Comparison of ENCODE assay signal across 15 mouse cellular contexts in the genomic region with DNA sequence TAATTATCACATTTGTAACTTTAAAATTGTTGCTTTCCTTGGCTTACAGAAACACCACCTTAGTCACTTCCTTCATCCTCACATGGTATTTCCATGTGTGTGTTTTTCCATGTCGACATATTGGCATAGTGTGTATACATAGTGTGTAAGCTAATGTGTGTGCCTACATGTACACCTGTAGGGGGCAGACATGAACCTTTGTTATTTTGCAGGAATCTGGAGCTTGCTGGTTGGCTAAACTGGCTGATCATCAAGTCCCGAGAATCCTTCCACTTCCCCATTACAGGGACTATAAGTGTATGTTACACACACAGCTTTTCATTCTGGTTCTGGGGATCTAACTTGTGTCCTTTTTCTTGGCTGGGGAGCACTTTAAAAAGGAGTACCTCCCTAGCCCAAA. TPM values are rescaled to one million over a fixed set of nuclear protein-coding genes. Genes with fewer than 3 reads are reported as not detected.
DNase-seq lines count a peak whose midpoint lies in the region; ATAC-seq and TF ChIP-seq lines count a peak whose summit lies in the region.
"Had no signal": no experiment of that assay in that cellular context is flagged by ENCODE, and none has a peak within 500 bp of the region (broad histone marks: within the 10 kb centered on the region; RNA-seq: fewer than 3 reads in every experiment).

No protein-coding gene starts in this region.

- peak; percentile 57 for TF ChIP-seq CTCF in heart, adult 2 months (IDR thresholded peaks at IDR 0.05)
- TF ChIP-seq CTCF in liver, embryonic 14.5 days (IDR thresholded peaks at IDR 0.05; ENCODE audit: low read depth), result peak; percentile 27; the same call in 1 of the 2 replicates

- no peak for TF ChIP-seq POLR2A in heart, adult 2 months (IDR thresholded peaks at IDR 0.05; ENCODE audit: insufficient read depth, low read depth, low read length)

- H3K36me3 ChIP-seq in heart, adult 2 months (ENCODE audit: control insufficient read depth, insufficient read depth, low read length), result no peaks in the 10 kb centered on the region
- no peaks in the 10 kb centered on the region for H3K36me3 ChIP-seq in liver, embryonic 14.5 days (replicated peaks; ENCODE audit: control insufficient read depth, insufficient read depth, low read depth)
- H3K36me3 ChIP-seq: embryonic facial prominence, embryonic 12.5 days; limb, embryonic 13.5 days had no signal

- H3K4me2 ChIP-seq in liver, embryonic 14.5 days (ENCODE audit: low read depth), result no peak overlapping the region
- H3K4me2 ChIP-seq: embryonic facial prominence, embryonic 12.5 days; heart, embryonic 11.5 days had no signal

- no peaks in the 10 kb centered on the region; the same call in 1 of the 2 replicates for H3K4me1 ChIP-seq in heart, adult 2 months (ENCODE audit: control insufficient read depth, insufficient read depth, low read length)
- no peaks in the 10 kb centered on the region for H3K4me1 ChIP-seq in liver, embryonic 14.5 days (replicated peaks; ENCODE audit: control insufficient read depth in 2 of 2, insufficient read depth in 2 of 2, low read length in 1 of 2)
- H3K4me1 ChIP-seq: embryonic facial prominence, embryonic 12.5 days had no signal

- WGBS in heart, adult 2 months, result 52% methylated on average over 2 of the region's 2 CpGs
- WGBS in liver, embryonic 14.5 days (ENCODE audit: insufficient replicate concordance), result 50% methylated on average over 2 of the region's 2 CpGs

- no peak for TF ChIP-seq EP300 in heart, adult 2 months (IDR thresholded peaks at IDR 0.05; ENCODE audit: insufficient read depth, low read depth, low read length)
- no peak for TF ChIP-seq EP300 in liver, embryonic 14.5 days (IDR thresholded peaks at IDR 0.05; ENCODE audit: low read depth)

- DNase-seq in heart, adult 2 months, result no peak
- DNase-seq in heart, postnatal 25 days (ENCODE audit: low spot score), result no peak
- no peak for DNase-seq in liver, embryonic 14.5 days (ENCODE audit: low read depth in 3 of 3, low spot score in 3 of 3)
- DNase-seq in liver (no peak), NIH3T3 (ENCODE audit: low read depth) (peak; percentile 35)
- no peak for DNase-seq in testis, postnatal 10 days (ENCODE audit: low spot score)
- no peak for DNase-seq in c-Kit-positive CD71-positive TER-119-positive erythroid progenitor cells, embryonic 14.5 days (ENCODE audit: low spot score)
- DNase-seq: adrenal gland, adult 8-10 months; heart, postnatal 4 days; thymus, postnatal 14 days had no signal

- H3K27ac ChIP-seq in heart, adult 2 months, result no peak overlapping the region
- H3K27ac ChIP-seq in liver, embryonic 14.5 days, result no peak overlapping the region
- H3K27ac ChIP-seq: embryonic facial prominence, embryonic 12.5 days; limb, embryonic 13.5 days; macrophage had no signal

- intact Hi-C loops in heart, adult 2 months (cut with DNase I), result no loop called here
- intact Hi-C loops in heart, postnatal 25 days (cut with DNase I), result loop anchor here (5.0 kb wide), 2 partner anchors 66 to 81 kb away; no protein-coding TSS in a partner anchor

- H3K27me3 ChIP-seq in heart, adult 2 months (ENCODE audit: control insufficient read depth, insufficient read depth, low read length), result no peaks in the 10 kb centered on the region
- no peaks in the 10 kb centered on the region for H3K27me3 ChIP-seq in liver, embryonic 14.5 days (ENCODE audit: control insufficient read depth, insufficient read depth, low read length)
- H3K27me3 ChIP-seq: embryonic facial prominence, embryonic 12.5 days; limb, embryonic 13.5 days had no signal

- no peaks in the 10 kb centered on the region for H3K9me3 ChIP-seq in liver, embryonic 14.5 days (ENCODE audit: control insufficient read depth, low read length)
- H3K9me3 ChIP-seq: embryonic facial prominence, embryonic 12.5 days; limb, embryonic 13.5 days had no signal

- H3K4me3 ChIP-seq in heart, adult 2 months, result no peak overlapping the region
- H3K4me3 ChIP-seq in liver, embryonic 14.5 days (ENCODE audit: insufficient read depth in 1 of 2, low read depth in 2 of 2, low read length in 2 of 2), result no peak overlapping the region
- H3K4me3 ChIP-seq: embryonic facial prominence, embryonic 12.5 days; limb, embryonic 13.5 days had no signal

- no peak for ATAC-seq in liver, embryonic 14.5 days (ENCODE audit: insufficient read depth)
- peak; percentile 64 for ATAC-seq in monocyte, adult 5-6 weeks (replicated peaks; ENCODE audit: insufficient number of reproducible peaks, low FRiP score, low TSS enrichment, poor library complexity, severe bottlenecking)

- no peaks in the 10 kb centered on the region for H3K79me2 ChIP-seq in heart, adult 2 months (replicated peaks; ENCODE audit: control insufficient read depth, insufficient read depth, low read length)

- H3K9ac ChIP-seq in heart, adult 2 months (ENCODE audit: low read depth, low read length), result no peak overlapping the region
- H3K9ac ChIP-seq in liver, embryonic 14.5 days (replicated peaks), result no peak overlapping the region
- H3K9ac ChIP-seq: embryonic facial prominence, embryonic 12.5 days; limb, embryonic 13.5 days had no signal

RNA-seq across cellular contexts. Expression of a gene that starts 15.8 kb away (rescaled TPM):
- total RNA-seq in heart, adult 2 months (2021), result under 1 TPM in 1 of 2 experiments, not detected in 1; 0.27 TPM
- not detected in 2 replicates for polyA plus RNA-seq in heart, adult 2 months (2012; rRNA removed)
- total RNA-seq in heart, postnatal 25 days (2021), result not detected
- 0.42 and 0.55 TPM in 2 replicates for polyA plus RNA-seq in liver, embryonic 14.5 days (2012; rRNA removed)
- 0.61 and 0.64 TPM in 2 replicates for polyA plus RNA-seq in liver, embryonic 14.5 days (2014; fragmentation: Nextera tagmentation; extraction: Ambion mirVana)
- 69.7 to 98.1 TPM (median 80.6 TPM) in 3 replicates for total RNA-seq in monocyte, adult 5-6 weeks (2017)
- polyA plus RNA-seq: embryonic facial prominence, embryonic 12.5 days; heart, embryonic 11.5 days had no signal

RNA-seq across cellular contexts. Expression of a gene that starts 31.3 kb away (rescaled TPM):
- total RNA-seq in heart, adult 2 months (2021), result 10 to 100 TPM; 12.9 to 15.3 TPM
- 10.8 and 18.8 TPM in 2 replicates for polyA plus RNA-seq in heart, adult 2 months (2012; rRNA removed)
- 10 to 100 TPM; 13.9 to 14.3 TPM for total RNA-seq in heart, postnatal 25 days (2021)
- 3.7 and 4.4 TPM in 2 replicates for polyA plus RNA-seq in liver, embryonic 14.5 days (2012; rRNA removed)
- 3.6 and 4.2 TPM in 2 replicates for polyA plus RNA-seq in liver, embryonic 14.5 days (2014; fragmentation: Nextera tagmentation; extraction: Ambion mirVana)
- total RNA-seq in monocyte, adult 5-6 weeks (2017), result 73.5 to 108 TPM (median 98.7 TPM) in 3 replicates

Comparison
In these comparisons a context has a peak if more than half of its experiments do, and no peak if none do; other contexts are left out.
1. RNA of a gene that starts 15.8 kb away (total RNA-seq): 69.7 to 98.1 TPM in monocyte, adult 5-6 weeks; 0.27 TPM in heart, adult 2 months and not detected in heart, postnatal 25 days; every median in the first group is over 10 times any median in the second.